Mouse (Mus musculus): ENCODE measurements at regions not wholly inside any gene's neighbourhood (a gene's known extent, or its start where the extent isn't known, plus 50 kb on each side); places are given as distances from the start of the nearest gene placed in this dataset.

- Histone ChIP-seq H3K9ac (replicated peaks; ENCODE audit: low read length) (no peak overlapping the region), H3K4me3 (ENCODE audit: low read length) (no peak overlapping the region), H3K27ac (no peak overlapping the region), H3K9me3 (ENCODE audit: low read length) (no peaks in the 10 kb centered on the region), H3K36me3 (ENCODE audit: insufficient read depth, low read length) (no peaks in the 10 kb centered on the region), H3K27me3 (ENCODE audit: insufficient read depth, low read length) (no peaks in the 10 kb centered on the region), H3K4me2 (ENCODE audit: low read depth, low read length) (no peak overlapping the region), H3K4me1 (ENCODE audit: insufficient read depth, low read length) (no peaks in the 10 kb centered on the region)
- 16% methylated on average over 2 of the region's 2 CpGs for WGBS
- TF ChIP-seq CTCF (IDR thresholded peaks at IDR 0.05; ENCODE audit: low read depth), result no peak
- ATAC-seq, result peak; percentile 78
- peak; percentile 71 for DNase-seq (ENCODE audit: low spot score)
Observed at GRCm38 (mm10) chr9:100097028-100097427, 221.1 kb upstream of the Sox14 start.

- peak; percentile 5 for DNase-seq (ENCODE audit: low spot score)
- H3K27ac ChIP-seq, result no peak overlapping the region
- no peak overlapping the region for H3K4me3 ChIP-seq (ENCODE audit: low read length)
- no peak overlapping the region for H3K9ac ChIP-seq (replicated peaks; ENCODE audit: low read length)
- no peaks in the 10 kb centered on the region for H3K9me3 ChIP-seq (ENCODE audit: low read length)
- WGBS, result 26% methylated on average over 7 of the region's 7 CpGs
- TF ChIP-seq CTCF (IDR thresholded peaks at IDR 0.05; ENCODE audit: low read depth), result no peak
- H3K36me3 ChIP-seq (ENCODE audit: insufficient read depth, low read length), result no peaks in the 10 kb centered on the region
- no peak overlapping the region for H3K4me2 ChIP-seq (ENCODE audit: low read depth, low read length)
- ATAC-seq, result no peak
- no peaks in the 10 kb centered on the region for H3K27me3 ChIP-seq (ENCODE audit: insufficient read depth, low read length)
- no peaks in the 10 kb centered on the region for H3K4me1 ChIP-seq (ENCODE audit: insufficient read depth, low read length)
Observed at GRCm38 (mm10) chr9:100095559-100095959, 219.6 kb upstream of the Sox14 start.

- 72% methylated on average over 6 of the region's 6 CpGs for WGBS
- no peak for TF ChIP-seq CTCF (IDR thresholded peaks at IDR 0.05; ENCODE audit: low read depth)
Observed at GRCm38 (mm10) chr9:100094956-100095558, 219.1 kb upstream of the Sox14 start.

GRCm38 (mm10) chr9:100071141-100071540 is 195.2 kb upstream of the Sox14 start:
- no peak for TF ChIP-seq CTCF (IDR thresholded peaks at IDR 0.05; ENCODE audit: low read depth)
- H3K4me2 ChIP-seq (ENCODE audit: low read depth, low read length), result no peak overlapping the region
- no peaks in the 10 kb centered on the region for H3K27me3 ChIP-seq (ENCODE audit: insufficient read depth, low read length)
- DNase-seq (ENCODE audit: low spot score) (no peak), ATAC-seq (no peak)
- WGBS, result 88% methylated on average over 5 of the region's 5 CpGs
- no peak overlapping the region for H3K9ac ChIP-seq (replicated peaks; ENCODE audit: low read length)
- no peak overlapping the region for H3K4me3 ChIP-seq (ENCODE audit: low read length)
- H3K27ac ChIP-seq, result no peak overlapping the region
- no peaks in the 10 kb centered on the region for H3K9me3 ChIP-seq (ENCODE audit: low read length)
- no peaks in the 10 kb centered on the region for H3K36me3 ChIP-seq (ENCODE audit: insufficient read depth, low read length)
- H3K4me1 ChIP-seq (ENCODE audit: insufficient read depth, low read length), result no peaks in the 10 kb centered on the region

More at GRCm38 (mm10) chr9:100094956-100095558, 219.1 kb upstream of the Sox14 start:
- H3K36me3 ChIP-seq (ENCODE audit: insufficient read depth, low read length), result no peaks in the 10 kb centered on the region
- no peak overlapping the region for H3K4me3 ChIP-seq (ENCODE audit: low read length)
- H3K4me1 ChIP-seq (ENCODE audit: insufficient read depth, low read length), result no peaks in the 10 kb centered on the region
- no peak for DNase-seq (ENCODE audit: low spot score)
- H3K27me3 ChIP-seq (ENCODE audit: insufficient read depth, low read length), result no peaks in the 10 kb centered on the region
- no peak for ATAC-seq
- H3K9me3 ChIP-seq (ENCODE audit: low read length), result no peaks in the 10 kb centered on the region
- no peak overlapping the region for H3K9ac ChIP-seq (replicated peaks; ENCODE audit: low read length)
- H3K27ac ChIP-seq, result no peak overlapping the region
- H3K4me2 ChIP-seq (ENCODE audit: low read depth, low read length), result no peak overlapping the region

GRCm38 (mm10) chr9:100058541-100058940 is 182.6 kb upstream of the Sox14 start:
- H3K4me3 ChIP-seq (ENCODE audit: low read length), result no peak overlapping the region
- H3K9ac ChIP-seq (replicated peaks; ENCODE audit: low read length), result no peak overlapping the region
- ATAC-seq (no peak), DNase-seq (ENCODE audit: low spot score) (no peak)
- no peak overlapping the region for H3K27ac ChIP-seq
- H3K36me3 ChIP-seq (ENCODE audit: insufficient read depth, low read length), result no peaks in the 10 kb centered on the region
- H3K9me3 ChIP-seq (ENCODE audit: low read length), result no peaks in the 10 kb centered on the region
- no peak for TF ChIP-seq CTCF (IDR thresholded peaks at IDR 0.05; ENCODE audit: low read depth)
- H3K4me1 ChIP-seq (ENCODE audit: insufficient read depth, low read length), result no peaks in the 10 kb centered on the region
- H3K4me2 ChIP-seq (ENCODE audit: low read depth, low read length), result no peak overlapping the region
- WGBS, result 78% methylated on average over 1 of the region's 1 CpGs
- no peaks in the 10 kb centered on the region for H3K27me3 ChIP-seq (ENCODE audit: insufficient read depth, low read length)

GRCm38 (mm10) chr9:100046213-100046807 is 170.3 kb upstream of the Sox14 start:
- DNase-seq (ENCODE audit: low spot score), result no peak
- H3K4me3 ChIP-seq (ENCODE audit: low read length), result no peak overlapping the region
- H3K36me3 ChIP-seq (ENCODE audit: insufficient read depth, low read length), result no peaks in the 10 kb centered on the region
- no peaks in the 10 kb centered on the region for H3K27me3 ChIP-seq (ENCODE audit: insufficient read depth, low read length)
- H3K9me3 ChIP-seq (ENCODE audit: low read length), result no peaks in the 10 kb centered on the region
- WGBS, result 47% methylated on average over 13 of the region's 13 CpGs
- no peak overlapping the region for H3K4me2 ChIP-seq (ENCODE audit: low read depth, low read length)
- no peak for ATAC-seq
- H3K4me1 ChIP-seq (ENCODE audit: insufficient read depth, low read length), result no peaks in the 10 kb centered on the region
- no peak overlapping the region for H3K27ac ChIP-seq
- H3K9ac ChIP-seq (replicated peaks; ENCODE audit: low read length), result no peak overlapping the region
- no peak for TF ChIP-seq CTCF (IDR thresholded peaks at IDR 0.05; ENCODE audit: low read depth)

- Histone ChIP-seq H3K36me3 (ENCODE audit: insufficient read depth, low read length) (no peaks in the 10 kb centered on the region), H3K9me3 (ENCODE audit: low read length) (no peaks in the 10 kb centered on the region), H3K4me1 (ENCODE audit: insufficient read depth, low read length) (no peaks in the 10 kb centered on the region), H3K4me3 (ENCODE audit: low read length) (no peak overlapping the region), H3K27me3 (ENCODE audit: insufficient read depth, low read length) (no peaks in the 10 kb centered on the region), H3K4me2 (ENCODE audit: low read depth, low read length) (no peak overlapping the region), H3K9ac (replicated peaks; ENCODE audit: low read length) (no peak overlapping the region), H3K27ac (no peak overlapping the region)
- no peak for DNase-seq (ENCODE audit: low spot score)
- no peak for ATAC-seq
- WGBS, result 51% methylated on average over 5 of the region's 5 CpGs
- no peak for TF ChIP-seq CTCF (IDR thresholded peaks at IDR 0.05; ENCODE audit: low read depth)
Observed at GRCm38 (mm10) chr9:100045636-100046035, 169.7 kb upstream of the Sox14 start.

Data from hindbrain, postnatal 0 days (tissue).